Mouse (Mus musculus) heart, adult 2 months (tissue): ENCODE data around the gene Gm20388.
"Not testable (repeated sequence)": the region's sequence is repeated elsewhere in the genome, so short reads cannot be mapped to it uniquely, and the experiment has no call there.

Experiments used
- CTCF ChIP-seq: fragments of 200-600 bp; IDR thresholded peaks from 2 replicates; pipeline ENCODE4 v1.8.1; 2022; ENCODE audit warnings: antibody characterized with exemption, mild to moderate bottlenecking, moderate library complexity
- EP300 ChIP-seq: fragments of 200-500 bp; IDR thresholded peaks from 2 replicates; pipeline ENCODE4 v1.6.1; 2011; ENCODE audit warnings: low read depth, low read length, control low read depth; ENCODE audit not compliant: insufficient read depth
- POLR2A ChIP-seq: fragments of 200-500 bp; IDR thresholded peaks from 2 replicates; pipeline ENCODE4 v1.6.1; 2011; ENCODE audit warnings: mild to moderate bottlenecking, low read depth, low read length, control low read depth; ENCODE audit not compliant: insufficient read depth

DNA sequence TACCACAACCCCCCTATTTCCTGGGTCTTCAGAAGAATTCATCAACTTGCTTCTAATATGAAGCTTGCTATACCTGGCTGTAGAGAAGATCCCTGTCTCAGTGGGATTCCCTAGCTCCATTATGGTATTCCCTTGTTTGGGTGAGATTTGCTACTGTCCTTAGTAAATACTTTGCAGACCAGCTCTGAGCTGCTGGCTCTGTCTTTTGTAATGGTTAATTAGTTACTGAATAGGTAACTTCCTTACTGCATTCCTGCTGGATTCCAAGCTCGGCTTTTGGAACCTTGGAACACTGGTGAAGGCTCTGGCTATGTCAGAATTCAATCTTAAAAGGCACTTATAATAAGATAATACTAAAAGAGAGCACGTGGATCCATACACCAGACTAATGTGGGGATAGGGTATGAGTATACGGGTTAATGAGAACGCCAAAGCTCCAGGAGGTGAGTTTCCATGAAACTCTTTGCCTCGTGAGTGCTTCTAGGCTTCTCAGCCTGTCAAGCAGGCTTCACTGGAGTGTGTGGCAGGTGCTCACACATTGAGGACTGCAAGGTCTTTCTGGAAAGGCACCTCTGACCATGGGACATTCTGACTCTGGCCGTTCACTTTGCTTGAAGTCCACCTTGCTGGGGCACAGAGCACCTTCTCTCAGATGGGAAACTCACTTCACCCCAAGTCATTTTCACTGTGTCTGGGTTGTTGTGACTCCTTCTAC lies 893.2 kb downstream of the Gm20388 start:
- TF ChIP-seq CTCF, POLR2A, EP300: not testable (repeated sequence)
